Mouse (Mus musculus) C2C12 (cell line): Measurements from ENCODE around the gene Rpl36a-ps1.

Experiments used
- CEBPB ChIP-seq: IDR thresholded peaks from one replicate; pipeline ENCODE4 v1.6.1; 2011; ENCODE audit warnings: low read depth, mild to moderate bottlenecking, control low read depth, moderate library complexity
- CTCF ChIP-seq: IDR thresholded peaks from one replicate; pipeline ENCODE4 v1.5.1; 2011; ENCODE audit not compliant: control insufficient read depth, insufficient read depth, insufficient read length
- MAX ChIP-seq: IDR thresholded peaks from one replicate; pipeline ENCODE4 v1.6.1; 2011; ENCODE audit warnings: mild to moderate bottlenecking, control low read depth
- MYOD1 ChIP-seq: IDR thresholded peaks from one replicate; pipeline ENCODE4 v1.6.1; 2011; ENCODE audit warnings: low read depth; ENCODE audit not compliant: control insufficient read depth, insufficient read length
- USF1 ChIP-seq: IDR thresholded peaks from one replicate; pipeline ENCODE4 v1.6.1; 2011; ENCODE audit warnings: low read depth, mild to moderate bottlenecking, control low read depth, moderate library complexity

- no peak for TF ChIP-seq CTCF
- no peak for TF ChIP-seq USF1
- TF ChIP-seq MAX, result no peak
- no peak for TF ChIP-seq MYOD1
- TF ChIP-seq CEBPB, result no peak
These were observed 16.8 kb upstream of the Rpl36a-ps1 start for GRCm38 (mm10) chr14:99010920-99011313.
